Mouse (Mus musculus) naive thymus-derived CD4-positive, alpha-beta T cell, adult 2 months (primary cell): ENCODE measurements around the gene Trpt1.
A peak's percentile ranks its signal among the peaks of the same experiment; 100 is the strongest.

Experiments
- DNase-seq: peaks from one replicate; pipeline ENCODE4 v3.0.0-alpha.2; 2011; ENCODE audit warnings: low read depth

Gene Trpt1

DNA sequence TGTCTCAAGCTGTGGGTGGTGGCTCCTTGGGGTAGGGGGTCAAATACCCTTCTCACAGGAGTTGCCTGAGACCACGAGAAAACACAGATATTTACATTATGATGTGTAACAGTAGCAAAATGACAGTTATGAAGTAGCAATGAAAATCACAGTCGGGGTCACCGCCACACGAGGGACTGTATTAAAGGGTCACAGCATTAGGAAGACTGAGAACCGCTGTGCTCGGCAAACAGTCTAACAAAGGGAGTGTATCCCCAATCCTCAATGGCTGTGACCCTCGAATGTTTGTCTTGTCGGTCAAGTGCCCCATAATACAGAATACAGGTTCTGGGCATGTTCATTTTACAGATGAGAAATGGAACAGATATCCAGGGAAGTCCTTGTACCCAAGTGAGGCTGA lies 1.9 kb upstream of the Trpt1 start:
- no peak for DNase-seq

DNA sequence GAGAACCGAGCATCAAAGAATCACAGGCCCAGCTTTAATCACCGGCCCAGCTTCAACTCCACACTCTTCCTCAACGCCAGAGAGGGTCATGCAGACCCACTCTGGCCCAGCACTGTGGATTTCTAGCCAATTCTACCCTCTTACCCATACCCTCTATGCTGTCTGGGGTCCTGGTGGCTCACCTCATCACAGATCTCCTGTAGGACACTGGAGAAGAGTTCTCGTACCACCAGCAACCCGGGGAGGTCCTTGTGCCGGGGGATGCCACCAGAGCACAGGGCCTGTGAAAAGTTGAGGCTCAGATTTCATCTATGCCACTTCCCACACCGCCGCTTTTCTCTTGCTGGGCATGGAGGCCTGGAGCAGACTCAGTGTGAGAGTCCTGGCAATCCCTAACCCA lies 1.4 kb upstream of the Trpt1 start:
- no peak for DNase-seq

DNA sequence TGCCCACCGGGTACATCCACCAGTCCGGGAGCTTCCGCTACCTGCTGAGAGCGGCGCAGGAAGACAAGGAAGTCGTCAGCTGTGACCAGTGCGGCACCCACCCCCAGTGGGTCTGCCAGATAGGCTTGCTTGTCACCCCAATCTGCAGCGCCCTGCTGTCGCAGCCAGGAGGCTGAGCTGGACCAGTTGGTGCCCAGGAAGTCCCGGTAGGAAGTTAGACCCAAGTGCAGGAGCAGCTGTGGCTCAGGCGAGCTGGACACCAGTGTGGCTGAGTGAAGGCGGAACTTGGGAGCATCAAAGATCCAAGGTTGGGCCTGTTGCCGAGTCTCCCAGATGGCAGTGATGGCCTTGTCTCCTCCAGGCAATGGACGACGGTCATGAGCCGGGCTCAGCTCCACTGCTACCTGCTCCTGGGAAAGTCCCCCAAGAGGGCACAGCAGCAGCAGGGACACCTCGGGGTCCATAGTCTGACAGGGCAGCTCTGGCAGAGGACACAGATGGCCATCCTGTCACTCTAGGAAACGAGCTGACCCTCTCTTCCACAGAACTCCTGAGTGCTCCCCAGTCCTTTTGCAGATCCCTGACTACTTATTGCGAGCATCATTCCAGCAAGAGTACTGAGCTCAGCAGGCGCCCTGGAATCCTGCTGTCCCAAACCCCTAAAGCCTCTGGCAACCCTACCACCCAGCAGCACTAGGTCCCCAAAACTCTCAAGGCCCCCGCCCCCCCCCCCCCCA lies 508 bp upstream of the Trpt1 start:
- DNase-seq, result no peak

DNA sequence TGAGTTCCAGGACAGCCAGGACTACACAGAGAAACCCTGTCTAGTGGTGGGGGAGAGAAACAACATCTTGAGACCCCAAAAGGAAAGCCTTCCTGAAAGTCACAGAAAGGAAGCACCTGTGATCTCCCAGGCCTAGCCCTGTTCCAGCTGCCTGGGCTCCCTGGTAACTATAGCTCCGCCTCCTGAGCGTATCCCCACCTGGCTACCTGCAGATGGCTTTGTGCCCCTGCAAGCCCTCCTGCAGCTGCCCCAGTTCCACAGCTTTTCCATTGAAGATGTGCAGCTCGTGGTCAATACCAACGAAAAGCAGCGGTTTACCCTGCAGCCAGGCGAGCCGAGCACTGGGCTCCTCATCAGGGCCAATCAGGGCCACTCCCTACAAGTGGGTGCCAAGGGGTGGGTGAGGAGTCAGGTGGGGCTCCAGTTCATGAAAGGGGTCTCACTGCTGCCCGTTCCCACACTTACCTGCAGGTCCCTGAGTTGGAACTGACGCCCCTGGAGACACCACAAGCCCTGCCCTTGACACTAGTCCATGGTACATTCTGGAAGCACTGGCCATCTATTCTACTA lies 1.9 kb downstream of the Trpt1 start:
- no peak for DNase-seq

DNA sequence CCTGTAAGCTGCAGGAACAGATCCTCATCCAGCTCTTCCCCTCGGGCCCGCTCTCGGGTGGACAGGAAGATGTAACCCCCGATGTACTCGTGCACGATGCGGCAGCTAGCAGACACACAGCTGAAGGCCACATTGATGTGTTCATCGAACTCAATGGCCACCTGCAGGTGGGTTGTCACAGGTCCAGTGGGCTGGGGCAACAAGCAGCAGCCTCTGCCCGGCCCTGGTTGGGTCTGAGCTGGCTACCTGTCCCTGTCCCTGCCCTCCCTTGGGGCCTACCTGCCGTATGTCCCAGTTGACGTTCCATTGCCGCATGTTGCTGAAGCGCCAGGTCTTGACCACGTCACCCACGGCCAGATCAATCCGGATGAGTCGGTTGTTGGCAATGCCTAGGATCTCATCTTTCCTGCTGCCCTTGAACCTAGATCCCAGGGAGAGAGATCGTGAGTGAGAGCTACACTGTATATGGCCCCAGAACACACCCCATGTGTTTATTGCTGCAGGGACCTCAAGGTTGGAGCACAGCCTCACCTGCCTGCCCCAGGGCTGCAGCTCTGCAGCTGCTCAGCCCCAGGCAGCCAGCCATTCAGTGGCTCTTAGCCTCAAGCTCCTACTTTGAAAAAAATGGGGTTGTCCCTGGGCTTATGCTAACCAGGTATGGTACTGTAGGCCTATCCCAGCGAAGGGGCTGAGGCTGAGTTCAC lies 3.6 kb downstream of the Trpt1 start:
- no peak for DNase-seq

DNA sequence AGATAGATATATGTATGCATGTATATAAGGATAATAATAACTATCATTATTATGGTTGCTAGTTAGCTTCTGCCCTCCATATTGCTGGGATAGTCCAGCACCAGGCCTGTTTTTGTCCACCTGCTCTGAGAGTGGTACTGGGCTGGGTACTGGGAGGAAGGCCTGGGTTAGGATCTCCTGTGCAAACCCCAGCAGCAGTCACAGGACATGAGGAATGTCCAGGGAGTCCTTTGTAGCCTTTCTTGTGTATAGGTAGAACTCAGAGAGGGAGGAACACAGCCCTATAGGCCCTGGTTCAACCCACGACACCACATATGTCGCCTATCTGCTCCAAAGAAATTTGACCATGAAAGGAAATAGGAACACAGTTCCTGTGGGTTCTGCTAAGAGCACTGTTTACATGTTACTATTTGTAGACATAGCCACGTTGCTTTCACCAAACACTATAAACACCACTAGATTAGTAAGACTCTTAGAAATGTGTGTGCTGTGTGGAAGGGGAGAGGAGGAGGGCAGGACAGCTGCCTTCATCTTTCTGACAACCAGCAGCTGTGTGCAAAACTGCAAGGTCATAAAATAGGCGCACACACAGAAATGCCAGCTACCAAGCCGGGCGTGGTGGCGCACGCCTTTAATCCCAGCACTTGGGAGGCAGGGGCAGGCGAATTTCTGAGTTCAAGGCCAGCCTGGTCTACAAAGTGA lies 11.1 kb downstream of the Trpt1 start:
- DNase-seq, result no peak

DNA sequence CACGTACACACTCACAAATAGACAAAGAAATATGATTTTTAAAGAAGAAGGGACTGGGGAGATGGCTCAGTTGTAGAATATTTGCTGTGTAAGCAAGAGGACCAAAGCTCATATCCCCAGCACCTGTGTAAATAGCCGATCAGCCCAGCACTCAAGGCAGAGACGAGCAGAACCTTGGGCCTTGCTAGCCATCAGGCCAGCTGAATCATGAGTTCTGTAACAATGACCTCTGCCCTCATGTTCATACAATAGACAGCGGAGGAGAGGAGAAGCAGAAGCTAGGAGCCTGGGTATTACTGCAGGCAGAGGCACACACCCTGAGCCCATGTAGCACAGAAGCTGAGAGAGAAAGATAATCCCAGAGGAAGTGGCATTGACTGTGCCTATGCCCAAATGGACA lies 16.5 kb downstream of the Trpt1 start:
- DNase-seq, result no peak

DNA sequence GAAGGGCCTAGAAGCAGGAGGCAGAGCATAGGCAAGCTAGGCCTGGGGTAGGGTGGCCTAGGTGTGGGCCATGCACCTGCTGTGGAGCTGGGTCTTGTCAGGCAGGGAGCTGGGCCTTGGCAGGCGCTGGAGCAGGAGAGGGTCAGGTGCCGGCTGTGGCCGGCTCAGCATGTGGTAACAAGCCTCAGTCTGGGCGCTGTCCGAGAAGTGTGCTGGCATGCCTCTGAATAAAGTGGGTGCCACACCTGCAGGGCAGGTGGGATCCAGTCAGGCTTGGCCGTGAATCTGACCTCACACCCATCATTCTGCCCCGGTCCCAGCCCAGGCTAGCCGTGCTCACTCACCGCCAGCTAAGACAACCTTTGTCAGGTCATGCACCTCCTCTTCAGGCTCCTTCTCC lies 18.1 kb downstream of the Trpt1 start:
- DNase-seq, result no peak

DNA sequence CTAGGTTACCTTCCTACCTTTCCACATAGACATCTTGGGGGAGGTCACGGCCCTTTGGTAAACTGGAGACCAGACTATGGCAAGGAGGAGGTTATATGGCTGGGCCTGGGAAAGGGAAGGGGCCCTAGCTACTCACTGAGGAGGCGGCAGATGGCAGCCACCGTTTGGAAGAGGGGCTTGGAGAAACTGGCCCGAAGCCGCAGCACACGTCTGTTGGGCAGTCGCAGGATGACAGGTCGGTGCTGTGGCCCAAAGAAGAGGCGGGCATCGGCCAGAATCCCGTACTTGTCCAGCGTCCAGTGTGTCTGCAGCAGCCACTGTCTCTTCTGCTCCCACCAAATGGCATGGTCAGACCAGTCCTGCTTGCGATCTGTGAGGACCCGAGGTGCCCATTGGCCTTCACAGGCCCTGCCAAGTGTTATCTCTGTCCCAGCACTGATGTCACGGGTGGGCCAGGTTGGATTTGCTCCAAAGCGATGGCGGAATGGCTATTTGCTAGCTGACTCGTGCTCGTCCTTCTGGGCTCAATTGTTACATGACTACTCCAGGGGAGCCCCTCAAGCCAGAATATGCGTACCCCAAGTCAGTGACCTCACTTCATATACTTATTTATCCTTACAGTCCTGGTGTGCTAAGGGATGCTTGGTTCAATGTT lies 18.7 kb downstream of the Trpt1 start:
- DNase-seq, result no peak

DNA sequence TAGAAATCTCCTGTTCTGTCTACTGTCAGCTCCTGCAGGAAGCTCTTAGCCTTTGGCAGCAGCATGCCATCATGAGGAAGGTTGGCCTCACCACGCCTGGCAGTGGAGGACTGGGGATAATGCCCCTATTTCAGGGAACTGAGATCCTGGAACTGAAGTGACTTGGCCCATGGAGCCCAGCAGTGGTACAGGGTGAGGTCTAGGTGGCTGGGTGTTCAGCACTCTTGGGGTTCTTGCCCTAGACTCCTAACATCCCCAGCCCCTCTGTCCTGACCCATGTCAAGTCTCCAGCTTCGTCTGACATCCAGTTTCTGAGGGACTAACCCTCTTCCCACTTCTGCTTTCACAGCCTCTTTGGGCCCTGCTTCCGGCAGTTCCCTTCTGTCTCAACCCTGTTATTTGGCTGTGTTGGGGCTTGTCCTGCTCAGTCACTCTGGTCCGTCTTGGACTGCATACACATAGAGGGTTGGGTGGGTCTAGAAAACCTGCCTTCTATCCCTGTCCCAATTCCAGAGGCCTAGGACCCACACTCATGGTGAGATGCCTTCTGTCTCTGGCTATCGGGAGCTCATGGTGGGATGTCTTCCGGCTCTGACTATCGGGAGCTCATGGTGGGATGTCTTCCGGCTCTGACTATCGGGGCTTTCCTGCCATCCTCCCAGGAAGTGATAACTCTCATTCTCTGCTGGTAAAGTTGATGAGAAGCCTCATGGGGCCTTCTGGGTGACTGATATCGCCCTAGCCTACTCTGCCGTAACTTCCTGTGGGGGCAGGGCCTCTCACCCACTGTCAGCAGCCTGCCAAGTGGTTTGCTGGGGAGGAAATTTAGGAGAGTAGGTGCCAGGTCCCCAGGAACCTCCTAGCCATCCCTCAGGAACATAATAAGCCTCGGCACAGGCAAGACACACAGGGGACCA lies 21.9 kb downstream of the Trpt1 start:
- peak; percentile 79 for DNase-seq

DNA sequence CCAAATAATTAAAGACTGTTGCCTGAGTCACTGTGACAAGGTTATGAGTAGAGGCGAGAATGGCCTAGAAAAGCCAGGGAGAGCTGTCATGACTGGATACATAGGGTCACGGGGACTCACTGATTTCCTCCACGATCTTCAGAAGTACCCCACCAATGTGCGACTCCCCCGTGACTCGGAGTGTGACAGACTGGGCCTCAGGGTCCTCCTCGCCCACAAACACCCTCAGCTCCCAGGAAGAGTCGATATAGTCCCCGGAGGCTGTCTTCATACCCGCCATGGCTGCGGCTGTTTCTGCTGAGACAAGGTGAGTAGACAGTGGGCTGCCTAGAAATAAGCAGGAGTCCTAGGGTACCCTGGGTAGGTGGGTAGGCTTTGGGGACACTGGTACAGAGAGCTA lies 22.6 kb downstream of the Trpt1 start:
- DNase-seq, result no peak

DNA sequence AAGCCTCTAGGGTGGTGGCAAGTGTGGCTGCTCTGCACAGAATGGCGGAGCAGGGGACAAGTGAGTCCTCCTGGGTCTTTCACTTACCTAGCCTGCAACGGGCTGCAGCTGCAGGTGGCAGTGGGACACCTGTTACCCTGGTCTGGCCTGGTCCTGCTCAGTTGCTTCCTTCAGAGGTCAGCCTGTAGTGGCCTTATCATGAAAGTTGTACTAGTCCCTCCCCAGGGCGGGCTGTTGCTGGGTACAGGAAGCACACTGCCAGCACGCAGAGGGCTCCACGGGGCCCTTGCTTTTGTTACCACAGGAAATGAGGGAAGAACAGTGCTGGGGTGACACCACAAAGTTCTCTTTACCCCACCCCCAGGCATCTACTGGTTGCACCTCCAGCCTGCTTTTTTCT lies 23.3 kb downstream of the Trpt1 start, which contains the start of gene Fermt3:
Fermt3 (minus strand) TSS at position 279 of the 400 bp plus-strand sequence.
- DNase-seq, result peak; percentile 88

DNA sequence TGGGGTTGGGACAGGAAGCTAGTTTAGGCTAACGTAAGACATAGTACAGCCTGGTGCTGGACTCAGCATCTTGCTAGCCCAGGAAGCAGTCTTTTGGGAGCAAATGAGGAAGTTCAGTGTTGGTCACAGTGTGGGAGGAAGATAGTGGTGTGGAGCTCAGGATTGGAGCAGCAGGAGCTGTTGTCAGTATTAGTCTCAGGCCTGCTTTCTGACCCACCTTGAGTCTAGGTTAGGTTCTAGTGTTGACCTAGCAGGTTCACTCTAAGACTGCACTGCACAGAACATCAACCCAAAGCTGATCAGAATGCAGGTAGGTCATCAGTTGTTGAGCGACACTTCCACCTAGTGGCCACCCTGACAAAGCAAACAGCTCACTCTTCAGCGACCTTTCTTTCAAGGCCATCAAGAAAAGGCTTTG lies 24.3 kb downstream of the Trpt1 start:
- DNase-seq, result peak; percentile 88

DNA sequence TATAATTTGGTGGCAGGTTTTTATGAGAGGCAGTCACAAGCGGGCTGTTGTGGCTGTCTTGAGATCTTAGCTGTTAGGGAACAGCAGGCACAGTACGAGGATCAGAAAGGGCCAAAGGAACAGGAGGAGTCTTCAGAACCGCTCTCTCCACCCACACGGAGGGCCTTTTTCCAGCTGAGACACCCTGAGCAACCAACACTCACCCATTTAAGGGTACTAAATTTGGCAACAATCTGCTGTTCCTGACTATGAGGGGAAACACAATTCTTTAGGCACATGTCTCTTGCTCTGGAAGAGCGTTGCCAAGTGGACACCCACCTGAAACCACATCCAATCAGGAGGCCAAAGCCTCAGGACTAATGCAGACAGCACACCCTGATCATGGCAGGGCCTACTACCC lies 33.6 kb downstream of the Trpt1 start:
- no peak for DNase-seq

DNA sequence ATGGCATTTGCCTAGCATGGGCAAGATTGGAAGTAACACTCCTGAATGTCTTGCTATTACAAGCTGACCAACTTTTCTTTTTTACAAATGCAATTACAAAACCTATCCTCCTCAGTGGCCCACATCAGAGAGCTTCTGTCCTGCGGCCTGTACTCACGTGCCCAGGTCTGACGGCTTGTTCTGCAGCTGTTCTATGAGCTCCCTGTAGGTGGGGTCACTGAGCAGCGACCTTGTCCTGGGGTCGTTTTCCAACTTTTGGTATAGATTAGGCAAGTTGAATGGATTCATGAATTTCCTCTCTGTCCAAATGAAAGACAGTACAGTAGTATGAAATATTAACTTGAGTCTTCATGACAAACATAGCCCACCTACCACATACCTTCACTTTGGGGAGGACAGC lies 38.1 kb downstream of the Trpt1 start:
- DNase-seq, result no peak

DNA sequence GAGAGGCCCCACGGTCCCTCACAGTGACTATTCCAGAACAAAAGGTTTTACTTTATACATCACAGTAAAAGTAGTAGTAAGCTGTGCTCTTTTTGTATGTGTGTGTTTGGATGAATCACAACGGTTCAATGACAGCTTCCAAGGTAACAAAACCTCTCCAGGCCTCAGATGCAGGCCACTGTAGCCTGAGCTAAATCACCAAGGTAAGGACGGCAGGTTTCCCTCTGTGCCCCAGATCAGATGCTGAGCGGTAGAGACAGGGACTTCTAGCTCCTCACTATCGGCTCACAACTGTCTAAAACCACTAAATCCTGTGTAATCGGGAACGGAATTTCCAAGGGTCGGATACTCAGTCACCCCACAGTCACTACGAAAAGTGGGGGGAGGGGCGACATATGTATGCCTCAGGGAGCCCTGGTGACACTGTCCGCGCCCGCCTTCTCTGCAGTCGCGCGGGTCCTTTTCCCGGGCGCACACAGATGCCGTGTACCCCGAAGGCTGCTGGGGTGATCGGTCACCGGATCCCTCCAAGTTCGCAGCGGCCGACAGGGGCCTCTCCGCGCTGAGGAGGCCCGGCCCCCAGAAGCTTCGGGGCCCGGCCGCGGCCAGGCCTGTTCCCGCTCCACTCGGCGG lies 43.3 kb downstream of the Trpt1 start:
- peak; percentile 75 for DNase-seq

DNA sequence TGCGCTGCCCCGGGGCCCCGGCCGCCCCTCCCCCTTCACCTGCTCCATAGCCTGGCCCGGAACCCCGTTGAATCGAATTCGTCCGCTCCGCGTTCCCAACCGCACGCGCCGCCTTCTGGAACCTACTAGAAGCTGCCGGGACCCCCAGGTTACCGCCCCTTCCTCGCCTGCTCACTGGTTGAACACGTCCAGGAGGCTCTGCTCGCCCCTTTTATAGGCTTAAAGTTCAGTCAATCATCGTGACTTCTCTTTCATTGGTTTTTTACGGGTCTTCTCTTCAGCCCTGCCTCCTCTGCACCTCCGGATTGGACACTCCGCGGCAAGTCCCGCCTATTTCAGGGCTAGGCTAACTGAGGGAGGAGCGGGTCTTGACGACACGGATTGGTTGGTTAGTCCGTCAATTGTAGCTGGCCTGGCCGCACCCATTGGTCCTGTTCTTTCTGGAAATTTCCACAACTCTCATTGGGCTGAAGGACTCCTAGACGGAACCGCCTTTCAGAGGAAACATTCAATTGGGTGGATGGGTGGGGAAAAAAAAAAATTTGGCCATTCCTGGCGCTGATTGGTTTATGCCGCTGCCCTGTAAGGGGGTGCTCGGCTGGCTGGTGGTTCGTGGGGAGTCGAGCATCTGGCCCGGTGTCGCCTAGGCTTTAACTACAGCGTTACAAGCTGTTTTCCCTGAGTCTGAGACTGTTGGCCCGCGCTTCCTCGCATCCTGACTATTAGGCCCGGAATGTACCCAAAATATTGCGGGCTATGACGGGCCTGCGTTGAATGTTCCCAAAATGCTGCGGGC lies 44.1 kb downstream of the Trpt1 start, which contains the start of gene Stip1:
Stip1 (minus strand) TSS at position 127 of the 796 bp plus-strand sequence.
- peak; percentile 99 for DNase-seq

DNA sequence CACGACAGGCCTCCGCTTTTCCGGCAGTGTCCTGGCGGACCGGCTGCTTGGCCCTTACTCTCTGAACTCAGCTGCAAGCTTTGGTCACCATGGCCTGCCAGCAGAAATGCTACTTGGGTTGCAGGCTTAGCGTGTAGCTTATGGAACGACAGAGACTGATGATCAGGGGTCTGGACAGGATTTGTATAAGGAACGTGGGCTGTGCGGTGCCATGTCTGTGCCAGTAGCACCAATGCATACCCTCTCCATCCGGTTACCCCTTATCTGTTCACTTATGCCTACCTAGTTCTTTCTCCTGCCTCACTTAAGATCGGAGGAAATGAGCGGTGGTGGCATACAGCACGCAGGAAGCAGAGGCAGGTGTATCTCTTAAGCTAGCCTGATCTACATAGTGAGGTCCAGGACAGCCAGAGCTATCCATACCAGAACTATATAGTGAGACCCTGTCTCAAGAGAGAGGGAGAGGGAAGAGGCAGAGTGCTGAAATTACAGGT lies 44.8 kb downstream of the Trpt1 start:
- DNase-seq, result no peak

DNA sequence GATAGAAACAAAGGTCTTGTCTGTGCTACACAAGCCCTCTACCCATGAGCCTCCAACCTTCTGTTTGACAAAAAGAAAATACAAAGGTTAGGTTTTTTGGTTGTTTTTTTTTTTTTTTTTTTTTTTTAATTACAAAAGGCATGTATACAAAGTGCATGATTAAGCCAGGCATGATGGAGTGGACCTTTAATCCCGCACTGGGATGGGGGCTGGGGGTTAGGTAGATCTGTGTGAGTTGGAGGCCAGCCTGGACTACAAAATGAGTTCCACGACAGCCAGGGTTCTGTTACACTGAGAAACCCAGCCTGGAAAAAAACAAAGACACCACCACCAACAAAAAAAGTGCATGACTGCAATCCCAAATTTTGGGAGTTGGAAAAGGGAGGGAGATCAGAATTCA lies 45.2 kb downstream of the Trpt1 start:
- DNase-seq, result no peak

DNA sequence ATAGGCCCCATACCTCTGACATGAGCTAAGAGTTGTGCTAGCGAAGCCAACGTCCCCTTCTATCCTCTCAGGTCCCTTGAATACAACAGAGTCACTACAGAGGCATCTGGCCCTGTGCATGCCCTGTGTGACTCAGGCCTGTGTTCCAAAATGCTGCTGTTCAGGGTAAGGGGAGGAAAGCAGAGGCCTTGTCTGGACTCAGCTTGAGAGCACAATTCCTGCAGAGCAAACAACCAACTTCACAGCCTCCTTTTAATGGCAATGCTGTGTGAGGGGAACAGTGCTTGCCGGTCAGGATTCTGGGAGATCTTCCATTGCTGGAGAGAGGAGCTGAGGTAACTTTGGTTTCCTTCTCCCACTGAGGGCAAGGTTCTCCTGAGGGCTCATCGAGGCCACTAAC lies 48.3 kb downstream of the Trpt1 start:
- no peak for DNase-seq
